Mouse (Mus musculus) mature B cell (primary cell): Measurements from ENCODE around the gene 6430628N08Rik.

Source experiments
- in situ Hi-C: fragments of 300-500 bp; cut with MboI; formaldehyde crosslinking; loops from 2 replicates; pipeline ENCODE4 v1.14.3; 2019

Gene 6430628N08Rik

DNA sequence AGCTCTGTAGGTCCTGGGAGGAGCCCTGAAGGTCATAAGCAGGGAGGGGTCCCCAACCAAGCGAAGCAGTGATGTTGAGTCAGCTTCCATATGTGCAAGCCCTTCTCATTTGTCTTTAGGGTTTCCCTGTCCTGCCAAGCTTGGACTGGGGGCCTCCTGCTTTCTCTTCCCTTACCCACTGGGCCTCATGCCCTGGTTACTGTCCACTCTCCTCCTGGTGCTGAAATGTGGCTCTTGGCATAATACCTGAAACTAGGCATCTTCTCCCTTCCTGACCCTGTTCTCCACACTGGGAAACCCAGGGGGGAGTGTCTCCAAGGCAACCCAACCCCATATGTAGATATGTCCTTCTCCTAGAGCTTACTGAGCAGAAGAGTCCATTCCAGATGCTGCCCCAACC, 3.6 kb upstream of the 6430628N08Rik start:
- in situ Hi-C loops, result no loop called here

GRCm38 (mm10) chr4:115890066-115890465, 399 bp upstream of the 6430628N08Rik start:
- in situ Hi-C loops, result no loop called here

GRCm38 (mm10) chr4:115894281-115894680, 3.8 kb downstream of the 6430628N08Rik start:
- in situ Hi-C loops, result no loop called here

- in situ Hi-C loops, result no loop called here
Observed at GRCm38 (mm10) chr4:115897901-115898631, 7.6 kb downstream of the 6430628N08Rik start.

DNA sequence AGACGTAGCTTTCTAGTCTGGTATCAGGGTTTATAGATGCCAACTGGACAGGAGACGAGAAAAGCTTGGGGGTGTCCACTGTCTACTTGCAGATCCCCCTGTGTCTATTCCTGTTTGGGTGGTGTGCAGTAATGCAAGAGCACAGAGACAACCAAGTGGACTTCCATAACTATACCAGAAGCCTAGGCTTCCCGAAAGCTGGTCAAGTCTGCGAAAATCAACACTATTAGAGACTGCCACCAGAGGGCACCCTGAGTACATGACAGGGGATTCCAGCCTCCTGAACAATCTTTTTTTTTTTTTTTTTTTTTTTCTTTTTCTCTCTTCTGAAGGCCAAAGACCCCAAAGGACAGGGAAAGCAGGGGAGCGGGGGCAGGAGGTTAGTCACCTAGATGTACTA, 12.4 kb downstream of the 6430628N08Rik start:
- in situ Hi-C loops, result no loop called here

DNA sequence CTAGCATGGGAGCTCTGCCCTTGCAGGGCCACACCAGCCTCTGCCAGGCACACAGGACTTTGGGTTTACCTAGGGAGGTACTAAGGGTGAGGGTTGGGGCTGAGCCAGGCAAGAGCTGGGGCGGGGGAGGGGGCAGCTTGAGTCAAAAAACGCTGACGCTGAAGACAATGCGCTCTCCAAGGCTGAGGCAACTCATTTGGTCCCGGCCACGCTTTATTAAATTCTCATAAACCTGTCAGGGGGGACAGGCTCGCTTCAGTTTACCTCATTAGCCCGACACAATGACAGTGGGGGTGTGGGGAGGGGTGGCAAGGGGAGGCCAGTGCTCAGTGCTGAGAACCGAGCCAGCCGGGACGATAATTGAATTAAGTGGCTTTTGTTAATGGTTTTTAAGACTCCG, 13.9 kb downstream of the 6430628N08Rik start:
- in situ Hi-C loops, result no loop called here

DNA sequence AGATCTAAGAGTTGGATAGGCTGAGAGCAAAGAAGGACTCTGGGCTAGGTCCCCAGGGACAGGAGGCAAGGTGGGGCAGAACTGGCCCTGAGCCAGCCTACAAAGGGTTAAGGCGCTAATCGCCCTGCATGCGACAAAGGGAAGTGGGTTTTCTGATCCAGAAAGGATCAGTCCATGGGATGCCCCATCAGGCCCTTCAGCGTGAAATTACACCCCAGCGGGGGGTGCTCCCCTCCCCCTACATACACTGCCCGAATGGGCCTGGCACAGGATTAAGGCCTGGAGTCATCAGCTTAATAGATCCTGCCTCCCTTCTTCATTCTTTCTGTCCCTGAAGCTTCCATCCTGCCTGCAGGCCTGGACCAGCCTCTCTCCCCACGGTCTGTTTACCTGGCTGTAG, 15.2 kb downstream of the 6430628N08Rik start:
- in situ Hi-C loops, result no loop called here

GRCm38 (mm10) chr4:115906791-115907190, 16.3 kb downstream of the 6430628N08Rik start:
- in situ Hi-C loops, result no loop called here

- in situ Hi-C loops, result no loop called here
Observed at GRCm38 (mm10) chr4:115907994-115908393, 17.5 kb downstream of the 6430628N08Rik start.

GRCm38 (mm10) chr4:115908641-115909040, 18.2 kb downstream of the 6430628N08Rik start:
- in situ Hi-C loops, result no loop called here

DNA sequence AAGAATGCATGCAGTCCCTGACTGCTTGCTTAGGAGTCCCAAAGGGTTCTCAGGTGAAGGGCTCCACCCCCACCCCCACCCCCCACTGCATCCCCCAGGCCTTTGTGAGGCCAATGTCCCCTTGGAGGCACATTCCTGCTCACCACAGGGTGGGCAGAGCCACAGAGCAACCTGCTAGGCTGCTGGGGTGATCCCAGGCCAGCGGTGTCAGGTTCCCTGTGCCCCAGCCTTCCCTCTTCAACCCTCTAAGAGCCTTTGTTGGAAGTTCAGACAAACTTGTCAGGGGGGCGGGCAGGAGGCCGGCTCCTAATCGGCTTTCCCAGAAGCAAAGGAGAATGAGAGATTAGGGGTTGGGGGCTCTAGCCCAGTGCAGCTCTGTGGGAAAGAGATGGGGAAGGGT, 21.1 kb downstream of the 6430628N08Rik start:
- in situ Hi-C loops, result no loop called here

DNA sequence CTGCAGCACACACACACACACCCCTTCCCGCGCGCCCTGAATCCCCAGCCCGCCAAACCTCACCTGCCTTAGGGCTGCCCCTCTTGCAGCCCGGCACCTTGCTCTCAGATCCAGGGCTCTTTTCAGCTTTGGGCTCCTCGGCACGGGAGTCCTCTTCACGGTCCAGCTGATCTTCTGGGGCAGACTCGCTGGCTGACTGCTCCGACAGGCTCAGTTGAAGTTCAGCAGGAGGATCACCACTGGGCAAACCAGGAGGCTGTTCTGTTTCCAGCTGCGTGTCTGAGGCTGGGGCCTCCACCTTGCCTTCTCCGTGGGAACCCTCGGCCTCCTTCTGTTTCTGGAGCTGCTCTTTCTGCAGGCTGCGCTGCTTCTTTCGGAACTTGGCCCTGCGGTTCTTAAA, 29.4 kb downstream of the 6430628N08Rik start:
- in situ Hi-C loops, result no loop called here

DNA sequence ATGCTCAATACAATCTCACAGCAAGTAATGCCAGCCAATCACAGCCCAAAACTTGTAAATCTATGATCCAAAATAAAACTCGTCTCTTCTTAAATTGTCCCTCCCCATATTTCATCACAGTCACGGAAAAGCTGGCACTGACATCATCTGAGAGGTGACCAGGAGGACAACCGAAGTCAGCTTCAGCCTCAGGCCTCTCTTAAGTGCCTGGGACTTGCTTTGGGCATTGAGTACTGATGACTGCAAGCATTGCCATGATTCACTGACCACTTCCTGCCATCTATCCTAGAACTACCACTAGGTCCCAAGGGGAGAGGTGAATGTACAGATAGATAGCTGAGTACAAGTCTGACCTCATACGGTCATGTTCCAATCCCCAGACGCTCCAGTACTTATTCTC, 32.2 kb downstream of the 6430628N08Rik start:
- in situ Hi-C loops, result no loop called here

DNA sequence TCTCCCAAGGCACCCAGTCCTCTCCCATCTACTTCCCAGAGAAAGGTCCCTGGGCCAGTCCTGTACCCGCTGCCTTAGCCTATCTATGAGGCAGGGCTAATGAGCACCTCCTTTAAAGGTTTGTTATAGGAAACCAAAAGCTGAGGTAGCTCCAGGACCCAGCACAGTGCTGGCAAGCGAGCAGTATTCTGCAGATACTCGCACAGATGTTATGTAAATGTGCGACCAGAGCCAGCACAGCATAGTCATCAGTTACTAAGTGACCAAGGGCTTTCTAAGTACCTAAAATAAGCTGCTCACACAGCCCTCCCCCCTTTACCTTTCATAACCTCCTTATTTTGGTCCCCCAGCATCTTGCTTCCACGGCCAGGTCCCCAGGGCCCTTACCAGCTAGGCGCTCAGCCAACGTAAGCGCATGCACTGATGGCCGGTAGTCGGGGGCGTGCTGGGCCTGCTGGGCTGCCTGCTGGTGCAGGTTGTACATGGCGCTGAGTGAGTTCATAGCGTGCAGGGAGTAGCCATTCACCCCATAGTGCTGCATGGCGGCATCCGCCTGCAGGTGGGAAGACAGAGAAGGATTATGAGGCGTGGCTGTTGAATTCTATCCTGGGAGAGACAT, 32.9 kb downstream of the 6430628N08Rik start:
- in situ Hi-C loops, result no loop called here

- in situ Hi-C loops, result no loop called here
Observed at GRCm38 (mm10) chr4:115927637-115928036, 37.2 kb downstream of the 6430628N08Rik start.

- in situ Hi-C loops, result no loop called here
Observed at GRCm38 (mm10) chr4:115931556-115932088, 41.2 kb downstream of the 6430628N08Rik start.

GRCm38 (mm10) chr4:115935835-115936581, 45.5 kb downstream of the 6430628N08Rik start:
- in situ Hi-C loops, result no loop called here

- in situ Hi-C loops, result no loop called here
Observed at GRCm38 (mm10) chr4:115936646-115937045, 46.2 kb downstream of the 6430628N08Rik start.

DNA sequence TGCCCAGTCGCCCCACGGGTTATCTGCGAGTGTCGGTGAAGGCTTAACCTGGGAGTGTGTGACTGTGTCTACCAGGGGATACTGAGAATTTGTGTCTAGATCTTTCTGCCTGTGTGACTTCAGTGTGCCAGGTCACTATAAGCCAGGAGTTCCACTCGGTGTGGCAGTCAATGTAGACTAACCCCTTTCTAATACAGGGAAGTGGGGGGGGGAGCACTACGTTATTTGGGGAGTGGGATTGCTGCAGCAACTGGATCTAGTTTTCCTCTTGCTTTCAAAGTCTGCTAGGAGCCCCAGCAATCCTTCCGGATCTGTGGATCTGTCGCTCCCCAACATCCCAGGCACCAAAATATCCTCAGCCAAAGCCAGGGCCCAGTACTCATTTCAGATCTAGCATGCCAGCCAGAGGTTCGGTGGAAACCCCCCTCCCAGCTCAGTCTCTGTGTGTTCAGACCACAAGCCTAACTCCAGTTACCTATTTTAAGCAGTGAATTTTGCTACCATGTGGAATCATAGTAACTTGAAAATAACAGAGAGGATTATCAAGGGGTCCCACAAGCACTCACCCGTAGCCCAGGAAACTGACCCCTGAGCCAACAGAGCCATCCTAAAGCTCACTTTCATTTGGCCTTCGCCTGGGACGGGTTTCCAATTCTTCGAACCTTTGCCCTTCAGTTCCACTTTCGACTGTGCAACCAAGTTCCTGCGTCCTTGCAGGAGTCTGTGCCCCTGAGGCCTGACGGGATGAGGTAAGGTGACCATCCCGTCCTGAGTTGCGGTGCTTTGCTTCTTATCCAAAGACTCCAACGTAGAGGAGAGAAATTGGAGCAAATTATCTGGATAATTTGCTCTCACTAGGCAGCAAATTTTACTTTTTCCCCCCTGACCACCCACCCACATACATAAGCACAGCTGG, 46.9 kb downstream of the 6430628N08Rik start:
- in situ Hi-C loops, result no loop called here

DNA sequence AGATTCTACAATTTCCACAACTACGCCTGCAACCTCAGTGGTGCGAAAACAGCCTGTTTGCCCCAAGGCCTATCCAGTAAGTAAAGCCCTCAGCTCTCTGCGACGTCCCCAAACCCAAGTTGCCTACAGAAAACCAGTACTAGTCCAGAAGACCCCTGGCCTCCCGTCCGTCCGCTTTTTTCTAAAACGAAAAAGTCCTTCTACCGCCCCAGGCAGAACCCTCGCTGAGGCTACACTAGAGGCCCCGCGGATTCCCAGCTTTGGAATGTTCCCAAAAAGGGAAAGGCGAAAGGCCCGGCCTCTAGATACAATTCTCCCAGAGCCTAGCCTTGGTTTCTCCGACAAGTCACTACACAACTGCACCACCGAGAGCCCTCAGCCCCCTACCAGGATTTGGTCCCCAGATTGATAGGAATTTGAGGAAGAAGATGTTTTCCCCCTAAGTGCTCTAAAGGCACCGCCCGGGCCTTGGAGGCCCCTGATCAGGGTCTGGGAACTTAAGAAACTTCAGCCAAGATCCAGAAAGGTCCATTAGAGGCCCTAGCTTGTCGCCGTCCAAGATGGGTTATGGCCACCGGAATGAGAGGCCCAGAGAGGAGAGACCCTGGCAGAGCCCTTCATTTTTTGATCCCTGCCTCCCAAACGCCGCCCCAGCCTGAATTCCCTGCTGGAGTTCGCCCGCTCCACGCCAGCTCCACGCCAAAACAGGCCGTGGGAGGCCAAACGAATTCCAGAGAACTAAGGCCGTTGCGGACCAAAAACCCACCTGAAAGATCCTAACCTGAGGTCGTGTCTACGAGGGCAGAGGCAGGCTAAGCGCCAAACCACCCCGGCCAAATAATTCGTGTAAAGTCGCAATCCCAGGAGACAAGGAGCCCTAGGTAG, 48.1 kb downstream of the 6430628N08Rik start:
- in situ Hi-C loops, result no loop called here
